Mouse (Mus musculus): ENCODE data around the gene Fam71f2.

- TF ChIP-seq CTCF (IDR thresholded peaks at IDR 0.05; ENCODE audit: low read depth): no peak
- no peak for TF ChIP-seq EP300 (IDR thresholded peaks at IDR 0.05; ENCODE audit: low read depth)
Measured at GRCm38 (mm10) chr6:29230386-29230785, 49.0 kb upstream of the Fam71f2 start.
